Mouse (Mus musculus) liver, postnatal 0 days (tissue): ENCODE data around the gene Nudt16l1. TPM values are rescaled to one million over a fixed set of nuclear protein-coding genes. Genes with fewer than 3 reads are reported as not detected.
A peak's percentile ranks its signal among the peaks of the same experiment; 100 is the strongest.

ENCODE experiments used
- ATAC-seq: fragments of 200-750 bp; cut with Nextera tagmentation; 2 replicates; pipeline ENCODE4 v1.8.0; 2017; ENCODE audit warnings: mild to moderate bottlenecking, moderate library complexity
- DNase-seq: peaks from one replicate; pipeline ENCODE4 v3.0.0-alpha.2; 2016
- H3K27ac ChIP-seq: fragments of 300-500 bp; sonication (generic); 2 replicates; pipeline ENCODE4 v1.5.1; 2014; ENCODE audit warnings: antibody characterized with exemption, moderate library complexity, mild to moderate bottlenecking, low read depth
- H3K27me3 ChIP-seq: fragments of 300-500 bp; sonication (generic); 2 replicates; pipeline ENCODE4 v1.6.1; 2014; ENCODE audit warnings: low read length, control low read depth, mixed read lengths; ENCODE audit not compliant: insufficient read depth
- H3K36me3 ChIP-seq: fragments of 300-500 bp; sonication (generic); replicated peaks from 2 replicates; pipeline ENCODE4 v1.6.1; 2014; ENCODE audit warnings: mild to moderate bottlenecking, control low read depth, low read length, moderate library complexity, mixed read lengths; ENCODE audit not compliant: insufficient read depth
- H3K4me1 ChIP-seq: fragments of 300-500 bp; sonication (generic); 2 replicates; pipeline ENCODE4 v1.6.1; 2014; ENCODE audit warnings: antibody characterized with exemption, mild to moderate bottlenecking, control low read depth; ENCODE audit not compliant: insufficient read depth
- H3K4me2 ChIP-seq: fragments of 300-500 bp; sonication (generic); 2 replicates; pipeline ENCODE4 v1.6.1; 2014; ENCODE audit warnings: low read depth, mild to moderate bottlenecking, low read length, moderate library complexity, mixed read lengths
- H3K4me3 ChIP-seq: fragments of 300-500 bp; sonication (generic); 2 replicates; pipeline ENCODE4 v1.5.1; 2014; ENCODE audit warnings: low read depth, low read length
- H3K9ac ChIP-seq: fragments of 300-500 bp; sonication (generic); replicated peaks from 2 replicates; pipeline ENCODE4 v1.6.1; 2014; ENCODE audit warnings: mild to moderate bottlenecking, moderate library complexity
- H3K9me3 ChIP-seq: fragments of 300-500 bp; sonication (generic); 2 replicates; pipeline ENCODE4 v1.6.1; 2016; ENCODE audit warnings: mild to moderate bottlenecking, control low read depth, low read length, mixed read lengths
- CTCF ChIP-seq: sonication (generic); IDR thresholded peaks from 2 replicates; pipeline ENCODE4 v1.5.1; 2016; ENCODE audit warnings: antibody characterized with exemption, low read depth
- EP300 ChIP-seq: IDR thresholded peaks from 2 replicates; pipeline ENCODE4 v1.6.1; 2016; ENCODE audit warnings: antibody characterized with exemption, low read depth, mild to moderate bottlenecking
- whole genome bisulfite sequencing: fragments of 180-500 bp; shearing (Covaris S2); extraction: QIAGEN DNeasy Blood & Tissue Kit; methylation state at CpG from one replicate; pipeline ENCODE4 v1.1.7; 2014; ENCODE audit not compliant: insufficient replicate concordance; 5-methylcytosine and 5-hydroxymethylcytosine counted together
- polyA plus RNA-seq: library from polyadenylated mRNA; unstranded; fragments of >200 nt; fragmentation: Nextera tagmentation; extraction: Ambion mirVana; gene quantifications from 2 replicates; pipeline ENCODE4 v1.2.1, GENCODE M21; 2015

Nudt16l1 gene
- polyA plus RNA-seq, 1 experiment from 2014 or later: 40.2 TPM

GRCm38 (mm10) chr16:4937351-4938190 is 990 bp upstream of the Nudt16l1 start:
- Histone ChIP-seq H3K9me3 (no peaks in the 10 kb centered on the region), H3K36me3 (peaks cover 56% of the 10 kb centered on the region), H3K27me3 (no peaks in the 10 kb centered on the region), H3K27ac (no peak overlapping the region), H3K4me2 (no peak overlapping the region), H3K4me3 (no peak overlapping the region), H3K9ac (no peak overlapping the region), H3K4me1 (peaks cover 26% of the 10 kb centered on the region)
- TF ChIP-seq EP300 (no peak), CTCF (no peak)
- DNase-seq (no peak), ATAC-seq (no peak)
- WGBS: 84% methylated on average over 8 of the region's 8 CpGs

- peak overlapping the region; percentile 88 for H3K9ac ChIP-seq
- TF ChIP-seq EP300 (no peak), CTCF (no peak)
- no peaks in the 10 kb centered on the region for H3K27me3 ChIP-seq
- H3K4me3 ChIP-seq: peak overlapping the region; percentile 77
- peaks cover 17% of the 10 kb centered on the region for H3K4me1 ChIP-seq
- H3K27ac ChIP-seq: peak overlapping the region; percentile 74
- no peaks in the 10 kb centered on the region for H3K9me3 ChIP-seq
- DNase-seq (peak; percentile 95), ATAC-seq (peak; percentile 88)
- peaks cover 56% of the 10 kb centered on the region for H3K36me3 ChIP-seq
- peak overlapping the region; percentile 94 for H3K4me2 ChIP-seq
- under 1% methylated on average over 28 of the region's 28 CpGs for WGBS
Measured at GRCm38 (mm10) chr16:4938989-4939388, 428 bp downstream of the Nudt16l1 start.

- Histone ChIP-seq H3K9ac (peak overlapping the region; percentile 88), H3K4me1 (peaks cover 17% of the 10 kb centered on the region), H3K36me3 (peaks cover 55% of the 10 kb centered on the region), H3K9me3 (no peaks in the 10 kb centered on the region), H3K4me2 (peak overlapping the region; percentile 94), H3K27ac (peak overlapping the region; percentile 74), H3K27me3 (no peaks in the 10 kb centered on the region), H3K4me3 (peak overlapping the region; percentile 77)
- DNase-seq: peak; percentile 52
- WGBS: 3% methylated on average over 16 of the region's 16 CpGs
- TF ChIP-seq CTCF (no peak), EP300 (no peak)
- peak; percentile 68 for ATAC-seq
Measured at GRCm38 (mm10) chr16:4939412-4939811, 851 bp downstream of the Nudt16l1 start.

- H3K9ac ChIP-seq: peak overlapping the region; percentile 88; the same call in 1 of the 2 replicates
- no peak overlapping the region for H3K4me3 ChIP-seq
- ATAC-seq: no peak
- peak overlapping the region; percentile 74; the same call in 1 of the 2 replicates for H3K27ac ChIP-seq
- WGBS: 84% methylated on average over 10 of the region's 10 CpGs
- H3K27me3 ChIP-seq: no peaks in the 10 kb centered on the region
- no peak for DNase-seq
- peak overlapping the region; percentile 94; the same call in 1 of the 2 replicates for H3K4me2 ChIP-seq
- peaks cover 17% of the 10 kb centered on the region for H3K4me1 ChIP-seq
- TF ChIP-seq CTCF: no peak
- TF ChIP-seq EP300: no peak
- H3K36me3 ChIP-seq: peaks cover 54% of the 10 kb centered on the region
- H3K9me3 ChIP-seq: no peaks in the 10 kb centered on the region
Measured at GRCm38 (mm10) chr16:4940311-4940850, 1.8 kb downstream of the Nudt16l1 start.

- ATAC-seq (no peak), DNase-seq (no peak)
- H3K4me3 ChIP-seq: no peak overlapping the region
- no peaks in the 10 kb centered on the region for H3K9me3 ChIP-seq
- peaks cover 58% of the 10 kb centered on the region for H3K36me3 ChIP-seq
- no peak for TF ChIP-seq CTCF
- H3K9ac ChIP-seq: no peak overlapping the region
- no peak overlapping the region for H3K27ac ChIP-seq
- H3K4me1 ChIP-seq: peaks cover 17% of the 10 kb centered on the region
- no peaks in the 10 kb centered on the region for H3K27me3 ChIP-seq
- no peak overlapping the region for H3K4me2 ChIP-seq
Measured at GRCm38 (mm10) chr16:4941016-4941415, 2.5 kb downstream of the Nudt16l1 start.

- Histone ChIP-seq H3K4me2 (no peak overlapping the region), H3K4me1 (peaks cover 25% of the 10 kb centered on the region), H3K9me3 (no peaks in the 10 kb centered on the region), H3K36me3 (peaks cover 49% of the 10 kb centered on the region), H3K27ac (no peak overlapping the region), H3K9ac (no peak overlapping the region), H3K4me3 (no peak overlapping the region), H3K27me3 (no peaks in the 10 kb centered on the region)
- no peak for TF ChIP-seq CTCF
- TF ChIP-seq EP300: no peak
- DNase-seq: no peak
- no peak for ATAC-seq
- WGBS: 88% methylated on average over 8 of the region's 8 CpGs
Measured at GRCm38 (mm10) chr16:4942868-4943267, 4.3 kb downstream of the Nudt16l1 start.
